Mouse (Mus musculus): Measurements from ENCODE around the gene Ppp3r1. TPM values are rescaled to one million over a fixed set of nuclear protein-coding genes. Genes with fewer than 3 reads are reported as not detected.

Gene Ppp3r1
- total RNA-seq (2023): 100 to 1,000 TPM; 107 to 110 TPM

GRCm38 (mm10) chr11:17158858-17159737 is at the start of gene Ppp3r1:
Gene Ppp3r1, plus strand, starts transcription at chr11:17159263.

GRCm38 (mm10) chr11:17181807-17182206 is 22.7 kb downstream of the Ppp3r1 start, which contains the start of gene Wdr92:
Gene Wdr92, plus strand, starts transcription at chr11:17182107.

GRCm38 (mm10) chr11:17211258-17212140 is 52.4 kb downstream of the Ppp3r1 start, which contains the start of gene Pno1:
Gene Pno1, minus strand, starts transcription at chr11:17211568.

Other genes starting within 250 kb of the Ppp3r1 start
- 1 to 10 TPM; 4.3 TPM for gene Fbxo48, start 207.9 kb upstream of the Ppp3r1 start, total RNA-seq (2023)
- gene Cnrip1, start 107.7 kb upstream of the Ppp3r1 start, total RNA-seq (2023): 10 to 100 TPM; 16.8 to 22.1 TPM
- gene Plek, start 106.9 kb upstream of the Ppp3r1 start, total RNA-seq (2023): 100 to 1,000 TPM; 193 to 200 TPM
- 10 to 100 TPM in 1 of 2 experiments, 1 to 10 TPM in 1; 9.8 to 11.7 TPM for gene Wdr92, start 22.8 kb downstream of the Ppp3r1 start, total RNA-seq (2023)
- gene Pno1, start 52.3 kb downstream of the Ppp3r1 start, total RNA-seq (2023): 10 to 100 TPM; 19.8 to 20.1 TPM
- gene C1d, start 98.3 kb downstream of the Ppp3r1 start, total RNA-seq (2023): 10 to 100 TPM; 40.0 to 49.5 TPM

All from B cell, adult 67 days (primary cell).